Mouse (Mus musculus): ENCODE measurements around the gene Abl1. TPM values are rescaled to one million over a fixed set of nuclear protein-coding genes. Genes with fewer than 3 reads are reported as not detected.
A peak's percentile ranks its signal among the peaks of the same experiment; 100 is the strongest.

Abl1 gene
- total RNA-seq, 2 experiments from 2014 or later: 24.5 to 24.7 TPM

GRCm38 (mm10) chr2:31782958-31783602, 94.9 kb downstream of the Abl1 start:
- no peak for ATAC-seq (ENCODE audit: poor library complexity, severe bottlenecking)

- peak; percentile 86 for ATAC-seq (ENCODE audit: poor library complexity, severe bottlenecking)
Observed at GRCm38 (mm10) chr2:31785074-31785473, 96.9 kb downstream of the Abl1 start.

DNA sequence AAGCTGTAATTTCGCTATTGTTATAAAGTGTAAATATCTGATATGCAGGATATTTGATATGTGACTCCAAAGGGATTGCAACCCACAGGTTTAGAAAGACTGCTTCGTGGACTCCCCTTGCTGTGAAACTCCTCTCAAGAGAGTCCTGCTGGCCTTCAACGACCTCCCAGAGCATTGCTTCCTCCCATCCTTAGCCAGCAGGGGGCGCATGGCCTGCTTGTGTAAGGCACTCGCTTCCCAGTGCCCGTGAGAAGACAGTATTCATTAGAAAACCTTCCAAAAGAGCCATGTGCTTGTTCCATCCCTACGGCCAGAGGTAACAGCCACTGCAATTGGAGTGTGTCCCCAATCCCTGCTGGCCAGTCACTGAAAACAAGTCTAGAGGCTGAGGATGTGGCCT, 98.9 kb downstream of the Abl1 start:
- 0 out of 2 replicates have a peak, but pooled peaks have one; percentile 56 for ATAC-seq (ENCODE audit: poor library complexity, severe bottlenecking)

DNA sequence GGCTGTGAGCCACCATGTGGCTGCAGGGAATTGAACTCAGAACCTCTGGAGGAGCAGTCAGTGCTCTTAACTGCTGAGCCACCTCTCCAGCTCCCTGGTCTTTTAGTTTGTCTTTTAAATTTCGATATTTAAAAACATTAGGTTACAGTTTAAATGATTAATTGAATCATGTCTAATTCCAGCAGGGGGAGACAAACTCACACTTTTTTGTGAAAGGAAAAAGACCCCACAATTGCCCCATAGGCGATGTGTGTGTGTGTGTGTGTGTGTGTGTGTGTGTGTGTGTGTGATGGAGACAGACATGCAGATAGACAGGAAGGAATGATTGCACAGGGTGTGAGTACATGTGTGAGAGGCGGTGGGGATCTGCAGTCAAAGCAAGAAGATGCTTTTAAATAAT, 100.1 kb downstream of the Abl1 start:
- ATAC-seq (ENCODE audit: poor library complexity, severe bottlenecking): no peak

DNA sequence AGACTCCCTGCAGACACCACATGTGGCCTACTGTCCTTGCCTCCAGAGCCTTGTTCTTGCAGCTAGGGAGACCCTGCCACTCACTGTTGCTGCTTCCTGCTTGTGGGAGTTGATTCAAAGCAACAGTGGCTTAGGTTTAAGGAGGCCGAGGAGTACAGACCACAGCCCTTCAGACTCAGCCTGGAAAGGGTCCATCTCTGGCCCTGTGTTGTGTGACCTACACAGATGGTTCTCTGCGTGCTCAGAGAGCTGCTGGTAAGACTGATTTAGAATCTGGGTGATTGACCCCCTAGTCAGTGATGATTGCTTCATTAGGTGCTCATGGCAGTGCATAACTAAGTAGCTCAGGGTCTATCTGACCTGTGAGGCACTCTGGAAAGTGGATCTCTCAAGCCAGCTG, 101.0 kb downstream of the Abl1 start:
- ATAC-seq (ENCODE audit: poor library complexity, severe bottlenecking): no peak

GRCm38 (mm10) chr2:31790728-31791251, 102.6 kb downstream of the Abl1 start:
- no peak for ATAC-seq (ENCODE audit: poor library complexity, severe bottlenecking)

- ATAC-seq (ENCODE audit: poor library complexity, severe bottlenecking): no peak
Observed at GRCm38 (mm10) chr2:31791260-31791659, 103.1 kb downstream of the Abl1 start.

- ATAC-seq (ENCODE audit: poor library complexity, severe bottlenecking): no peak
Observed at GRCm38 (mm10) chr2:31792611-31793010, 104.4 kb downstream of the Abl1 start.

DNA sequence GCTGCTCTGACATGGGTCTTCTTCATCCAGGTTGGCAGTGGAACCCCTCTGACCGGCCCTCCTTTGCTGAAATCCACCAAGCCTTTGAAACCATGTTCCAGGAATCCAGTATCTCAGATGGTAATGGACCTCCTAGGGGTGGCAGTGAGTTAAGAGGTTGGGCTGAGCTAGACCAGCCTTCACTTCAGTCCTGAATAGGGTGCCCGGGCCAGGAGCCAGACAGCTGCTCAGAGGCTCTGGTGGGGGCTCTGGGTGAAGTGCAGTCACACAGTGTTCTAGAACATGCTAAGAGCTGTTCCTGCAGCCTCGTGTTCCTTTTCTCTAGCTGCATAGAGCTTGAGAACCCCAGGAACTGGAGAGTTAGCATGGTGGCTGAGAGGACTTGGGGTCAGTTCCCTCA, 108.8 kb downstream of the Abl1 start:
- ATAC-seq (ENCODE audit: poor library complexity, severe bottlenecking): no peak

GRCm38 (mm10) chr2:31801416-31801815, 113.2 kb downstream of the Abl1 start:
- no peak for ATAC-seq (ENCODE audit: poor library complexity, severe bottlenecking)

GRCm38 (mm10) chr2:31802811-31803210, 114.6 kb downstream of the Abl1 start:
- ATAC-seq (ENCODE audit: poor library complexity, severe bottlenecking): no peak

DNA sequence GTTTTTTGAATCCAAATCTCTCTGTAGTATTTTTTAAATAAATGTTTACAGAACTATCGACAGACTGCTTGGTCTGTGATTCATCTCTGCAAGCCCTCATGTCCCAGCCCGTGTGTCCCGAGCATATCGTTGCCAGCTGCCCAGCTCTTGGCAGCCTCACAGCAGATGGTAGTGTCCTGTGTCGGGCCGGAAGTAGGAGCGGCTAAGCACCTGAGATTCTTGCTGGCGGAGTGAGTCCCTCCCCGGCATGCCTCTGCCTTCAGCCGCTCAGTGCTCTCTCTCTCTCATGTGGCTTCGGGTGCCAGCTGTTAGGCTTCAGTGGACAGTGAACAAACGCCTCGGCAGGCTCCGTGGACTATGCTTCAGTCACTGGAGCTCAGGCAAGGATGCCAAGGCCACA, 115.3 kb downstream of the Abl1 start:
- ATAC-seq (ENCODE audit: poor library complexity, severe bottlenecking): no peak

DNA sequence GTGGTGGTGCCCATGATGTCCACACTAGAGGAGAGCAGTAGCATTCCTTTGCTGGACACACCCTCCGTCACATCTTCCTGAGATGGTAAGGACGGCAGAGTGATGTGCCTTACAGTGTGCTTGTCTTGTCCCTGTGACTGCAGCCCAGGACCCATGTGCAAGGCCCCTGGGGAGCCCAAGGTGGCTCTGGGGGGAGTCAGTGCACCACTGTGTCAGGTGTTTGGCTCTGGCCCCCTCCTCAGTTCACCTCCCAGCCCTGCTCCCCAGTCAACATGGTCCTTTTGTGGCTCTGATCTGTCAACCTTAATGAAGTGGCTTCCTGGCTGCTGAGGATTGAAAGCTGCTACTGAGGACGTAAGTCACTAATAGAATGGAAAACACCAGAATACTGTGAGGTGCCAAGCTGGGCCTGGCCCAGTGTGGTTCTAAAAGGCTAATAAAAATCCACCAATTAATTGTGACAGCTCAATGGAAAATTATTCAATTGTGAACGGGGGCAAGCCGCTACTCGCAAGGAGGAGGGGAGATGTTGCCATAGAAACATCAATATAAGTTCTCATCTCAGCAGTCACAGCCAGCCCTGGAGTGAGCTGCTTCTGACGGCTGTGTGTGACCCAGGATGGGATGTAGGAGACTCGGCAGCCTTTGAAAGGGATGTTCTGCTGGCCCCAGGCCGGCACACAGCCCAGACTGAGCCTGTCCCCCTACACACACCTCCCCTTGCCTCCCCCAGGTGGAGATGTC, 118.6 kb downstream of the Abl1 start:
- ATAC-seq (ENCODE audit: poor library complexity, severe bottlenecking): no peak

DNA sequence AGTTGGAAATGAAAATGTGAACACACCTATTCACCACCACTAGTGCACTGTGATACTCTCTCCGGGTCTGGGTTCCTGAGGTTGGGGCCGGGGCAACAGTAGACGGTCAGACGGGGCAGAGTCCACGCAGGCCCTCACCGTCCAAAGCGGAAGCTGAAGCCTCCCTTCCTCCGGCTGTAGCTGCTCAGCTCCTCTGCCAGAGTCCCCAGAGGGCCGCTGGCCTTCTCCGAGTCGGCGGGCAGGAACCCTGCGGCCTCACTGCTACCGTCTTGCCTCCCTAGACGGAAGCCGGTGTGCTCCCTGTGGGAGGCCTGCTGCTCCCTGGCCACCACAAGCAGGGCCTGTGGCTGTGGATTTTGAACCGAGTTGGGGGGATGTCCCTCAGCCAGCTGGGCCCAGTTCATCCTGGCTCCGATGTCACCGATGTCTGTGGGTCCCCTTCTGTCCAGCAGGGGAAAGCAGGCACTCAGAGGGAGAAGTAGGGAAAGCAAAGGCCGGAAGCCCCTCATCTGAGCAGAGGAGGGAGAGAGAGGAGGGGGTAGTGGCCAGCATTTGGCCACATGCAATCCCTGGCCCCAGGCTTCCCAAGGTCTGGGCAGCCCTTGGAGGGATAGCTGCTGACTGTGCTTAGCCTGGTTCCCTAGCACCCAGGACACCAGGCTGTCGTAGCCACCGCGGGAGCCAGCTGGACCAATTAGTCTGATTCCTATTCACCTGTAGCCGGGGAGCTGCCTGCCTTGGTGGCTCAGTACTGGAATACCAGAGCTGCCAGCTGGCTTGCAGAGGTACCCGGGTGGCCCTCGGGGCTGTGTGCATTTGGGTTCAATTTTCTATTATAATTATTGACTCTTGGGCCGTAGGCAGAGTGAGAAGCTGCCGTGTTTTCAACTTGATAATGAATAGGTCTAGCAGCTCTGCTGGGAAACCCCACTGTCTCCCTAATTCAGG, 120.5 kb downstream of the Abl1 start:
- no peak for ATAC-seq (ENCODE audit: poor library complexity, severe bottlenecking)

DNA sequence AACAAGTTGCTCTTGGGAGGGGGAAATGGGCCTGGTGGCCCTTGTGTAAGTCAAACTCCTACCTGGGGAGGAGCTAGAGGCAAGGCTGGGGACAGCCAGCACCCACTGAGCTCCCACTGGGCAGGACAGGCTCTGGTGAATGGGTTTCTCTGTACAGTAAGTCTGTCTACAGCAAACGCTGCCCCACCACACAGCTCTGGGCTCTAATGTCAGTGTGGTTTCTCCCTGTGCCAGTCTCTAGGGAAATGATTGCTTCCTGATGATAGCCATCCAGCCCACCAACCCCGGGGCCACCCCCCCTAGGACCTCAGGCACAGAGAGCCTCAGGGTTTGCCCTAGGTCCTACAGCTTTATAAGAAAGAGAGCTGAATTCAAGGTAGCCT, 121.2 kb downstream of the Abl1 start:
- no peak for ATAC-seq (ENCODE audit: poor library complexity, severe bottlenecking)

GRCm38 (mm10) chr2:31810444-31810843, 122.3 kb downstream of the Abl1 start, which contains the start of gene Qrfp:
Gene Qrfp, minus strand, starts transcription at chr2:31810580.
- ATAC-seq (ENCODE audit: poor library complexity, severe bottlenecking): peak; percentile 31; the same call in 1 of the 2 replicates

DNA sequence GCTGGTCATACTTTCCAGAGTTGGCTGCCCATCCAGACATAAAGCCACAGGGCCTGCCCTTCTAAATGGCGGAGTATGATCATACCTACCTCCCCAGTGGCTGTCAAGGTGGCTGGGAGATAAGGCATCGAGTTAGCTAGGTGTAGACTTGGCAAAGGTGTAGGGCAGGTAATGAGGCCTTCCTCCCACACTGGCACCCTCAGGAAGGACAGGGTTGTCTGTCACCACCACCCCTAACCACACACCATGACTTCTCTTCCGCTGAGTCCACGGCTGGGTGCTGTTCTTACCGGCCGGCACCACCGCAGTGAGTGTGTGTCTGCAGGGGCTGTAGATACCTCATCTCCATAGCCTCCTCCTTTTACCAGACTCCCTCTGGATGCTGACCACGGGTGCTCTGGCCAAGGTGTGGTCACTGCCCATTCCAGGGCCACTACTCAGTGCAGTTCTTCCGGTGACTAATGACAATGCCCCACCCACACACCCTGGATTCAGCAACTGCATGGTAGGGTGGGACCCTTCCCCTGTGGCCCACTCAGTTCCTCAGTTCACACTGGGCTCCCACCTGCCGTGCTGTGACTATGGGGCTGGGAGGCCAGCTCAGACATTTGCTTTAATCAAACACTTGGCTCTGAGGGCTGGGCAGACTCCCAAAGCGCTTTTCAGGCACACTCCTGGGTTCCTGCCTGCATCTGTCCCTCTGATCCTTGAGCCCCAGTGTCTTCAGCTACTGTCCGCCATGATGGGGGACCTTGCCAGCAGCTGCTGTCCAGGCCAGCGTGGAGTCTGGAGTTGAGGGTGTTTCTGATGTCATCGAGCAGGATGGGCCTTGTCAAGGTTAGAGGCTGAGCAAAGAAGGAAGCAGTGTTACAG, 123.1 kb downstream of the Abl1 start:
- peak; percentile 26 for ATAC-seq (ENCODE audit: poor library complexity, severe bottlenecking)

GRCm38 (mm10) chr2:31813641-31814040, 125.5 kb downstream of the Abl1 start:
- ATAC-seq (ENCODE audit: poor library complexity, severe bottlenecking): no peak

- peak; percentile 26; the same call in 1 of the 2 replicates for ATAC-seq (ENCODE audit: poor library complexity, severe bottlenecking)
Observed at GRCm38 (mm10) chr2:31814699-31815098, 126.5 kb downstream of the Abl1 start.

DNA sequence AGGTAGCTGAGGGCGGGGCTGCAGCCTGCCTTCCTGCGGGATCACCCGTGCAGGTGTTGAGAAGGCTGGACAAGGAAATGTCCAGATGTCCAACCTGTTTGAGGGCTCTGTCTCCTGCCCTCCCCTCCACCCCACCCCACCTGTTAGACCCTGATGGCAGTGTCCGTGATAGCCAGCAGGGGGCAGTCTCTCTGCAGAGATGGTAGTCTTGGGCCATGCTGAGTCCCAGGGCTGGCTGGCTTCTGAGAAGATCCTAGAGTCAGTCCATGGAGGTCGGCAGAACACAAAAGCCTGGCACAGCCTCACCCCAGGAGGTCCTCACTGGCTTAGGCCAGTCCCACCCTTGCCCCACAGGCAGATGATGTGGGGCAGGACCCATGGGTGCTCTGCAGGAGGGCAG, 127.2 kb downstream of the Abl1 start:
- ATAC-seq (ENCODE audit: poor library complexity, severe bottlenecking): 0 out of 2 replicates have a peak, but pooled peaks have one; percentile 17

Measured in megakaryocyte, adult 5-6 weeks (primary cell).